Mouse (Mus musculus) thymus, adult 2 months (tissue): ENCODE data around the gene Cox15.

Experiments
- CTCF ChIP-seq: fragments of 200-500 bp; IDR thresholded peaks from 2 replicates; pipeline ENCODE4 v1.5.1; 2012; ENCODE audit warnings: mild to moderate bottlenecking, control low read depth, low read length, moderate library complexity, borderline replicate concordance; ENCODE audit not compliant: control insufficient read depth, poor library complexity, insufficient read depth; ENCODE audit errors: extremely low read depth
- POLR2A ChIP-seq: fragments of 200-500 bp; IDR thresholded peaks from 2 replicates; pipeline ENCODE4 v1.6.1; 2012; ENCODE audit warnings: mild to moderate bottlenecking, low read length, control low read depth, moderate library complexity; ENCODE audit not compliant: control insufficient read depth, poor library complexity, insufficient read depth; ENCODE audit errors: extremely low read depth

DNA sequence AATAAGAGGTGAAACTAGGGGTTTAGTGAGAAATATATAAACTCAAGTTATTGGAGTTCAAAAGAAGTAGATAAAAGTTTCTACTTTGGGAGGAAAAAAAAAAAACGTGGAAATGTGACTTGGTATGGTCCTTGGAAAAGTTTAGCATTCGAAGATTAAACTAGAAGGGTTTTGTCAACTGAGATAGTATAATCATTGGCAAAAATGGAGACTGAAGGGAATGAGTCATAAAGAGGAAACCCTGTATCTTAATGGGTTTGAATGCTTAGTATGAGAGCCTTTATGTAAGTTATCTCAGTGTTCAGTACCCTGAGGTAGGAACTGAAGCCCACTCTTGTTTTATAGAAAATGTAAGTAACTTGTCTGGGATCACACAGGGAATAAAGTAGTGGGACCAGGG is 2.1 kb upstream of the Cox15 start:
- TF ChIP-seq CTCF (no peak), POLR2A (no peak)
